Mouse (Mus musculus) heart, embryonic 14.5 days (tissue): Measurements from ENCODE around the gene Picalm. TPM values are rescaled to one million over a fixed set of nuclear protein-coding genes. Genes with fewer than 3 reads are reported as not detected.

Experiments used
- ATAC-seq: fragments of 200-750 bp; cut with Nextera tagmentation; 2 replicates; pipeline ENCODE4 v1.8.0; 2017; ENCODE audit warnings: low read depth, moderate TSS enrichment; ENCODE audit not compliant: insufficient number of reproducible peaks, insufficient read depth, low FRiP score
- H3K27ac ChIP-seq, 2 experiments: fragments of 200-500 bp in 1 of 2; fragments of 300-500 bp in 1 of 2; sonication (generic) in 1 of 2; replicated peaks in 1 of 2; 2 replicates each; pipeline ENCODE4 v1.5.1; 2012 to 2014; ENCODE audit warnings: low read depth in 2 of 2, low read length in 2 of 2, control low read depth in 1 of 2, mild to moderate bottlenecking in 1 of 2, mixed read lengths in 1 of 2; ENCODE audit not compliant: control insufficient read depth in 1 of 2, insufficient read depth in 1 of 2
- H3K27me3 ChIP-seq: fragments of 300-500 bp; sonication (generic); 2 replicates; pipeline ENCODE4 v1.6.1; 2014; ENCODE audit warnings: mild to moderate bottlenecking, low read length, control low read depth; ENCODE audit not compliant: control insufficient read depth, insufficient read depth
- H3K36me3 ChIP-seq: fragments of 300-500 bp; sonication (generic); 2 replicates; pipeline ENCODE4 v1.6.1; 2014; ENCODE audit warnings: mild to moderate bottlenecking, control low read depth, low read length, mixed read lengths; ENCODE audit not compliant: control insufficient read depth, insufficient read depth
- H3K4me1 ChIP-seq, 2 experiments: fragments of 200-500 bp in 1 of 2; fragments of 300-500 bp in 1 of 2; sonication (generic) in 1 of 2; 2 replicates each; pipeline ENCODE4 v1.6.1; 2012 to 2014; ENCODE audit warnings: low read length in 2 of 2, control low read depth in 1 of 2, mixed read lengths in 1 of 2; ENCODE audit not compliant: control insufficient read depth in 2 of 2, insufficient read depth in 2 of 2
- H3K4me2 ChIP-seq: fragments of 300-500 bp; sonication (generic); 2 replicates; pipeline ENCODE4 v1.6.1; 2014; ENCODE audit warnings: mild to moderate bottlenecking, low read length
- H3K4me3 ChIP-seq, 2 experiments: fragments of 200-500 bp in 1 of 2; fragments of 300-500 bp in 1 of 2; sonication (generic) in 1 of 2; 2 replicates each; pipeline ENCODE4 v1.5.1; 2012 to 2014; ENCODE audit warnings: low read length in 2 of 2, mild to moderate bottlenecking in 2 of 2, control low read depth in 1 of 2, low read depth in 1 of 2, moderate library complexity in 1 of 2; ENCODE audit not compliant: control insufficient read depth in 1 of 2, insufficient read depth in 1 of 2
- H3K9ac ChIP-seq: fragments of 300-500 bp; sonication (generic); 2 replicates; pipeline ENCODE4 v1.6.1; 2014; ENCODE audit warnings: mild to moderate bottlenecking, low read length
- H3K9me3 ChIP-seq: fragments of 300-500 bp; sonication (generic); 2 replicates; pipeline ENCODE4 v1.6.1; 2016; ENCODE audit warnings: low read length, control low read depth; ENCODE audit not compliant: control insufficient read depth
- WGBS: fragments of 180-500 bp; shearing (Covaris S2); extraction: QIAGEN DNeasy Blood & Tissue Kit; methylation state at CpG from one replicate; pipeline ENCODE4 v1.1.7; 2014; 5-methylcytosine and 5-hydroxymethylcytosine counted together
- polyA plus RNA-seq: library from polyadenylated mRNA; unstranded; fragments of >200 nt; fragmentation: Nextera tagmentation; extraction: Ambion mirVana; gene quantifications from 2 replicates; pipeline ENCODE4 v1.2.1, GENCODE M21; 2014

Gene Picalm
- polyA plus RNA-seq, 1 experiment from 2014 or later, result 44.4 TPM

DNA sequence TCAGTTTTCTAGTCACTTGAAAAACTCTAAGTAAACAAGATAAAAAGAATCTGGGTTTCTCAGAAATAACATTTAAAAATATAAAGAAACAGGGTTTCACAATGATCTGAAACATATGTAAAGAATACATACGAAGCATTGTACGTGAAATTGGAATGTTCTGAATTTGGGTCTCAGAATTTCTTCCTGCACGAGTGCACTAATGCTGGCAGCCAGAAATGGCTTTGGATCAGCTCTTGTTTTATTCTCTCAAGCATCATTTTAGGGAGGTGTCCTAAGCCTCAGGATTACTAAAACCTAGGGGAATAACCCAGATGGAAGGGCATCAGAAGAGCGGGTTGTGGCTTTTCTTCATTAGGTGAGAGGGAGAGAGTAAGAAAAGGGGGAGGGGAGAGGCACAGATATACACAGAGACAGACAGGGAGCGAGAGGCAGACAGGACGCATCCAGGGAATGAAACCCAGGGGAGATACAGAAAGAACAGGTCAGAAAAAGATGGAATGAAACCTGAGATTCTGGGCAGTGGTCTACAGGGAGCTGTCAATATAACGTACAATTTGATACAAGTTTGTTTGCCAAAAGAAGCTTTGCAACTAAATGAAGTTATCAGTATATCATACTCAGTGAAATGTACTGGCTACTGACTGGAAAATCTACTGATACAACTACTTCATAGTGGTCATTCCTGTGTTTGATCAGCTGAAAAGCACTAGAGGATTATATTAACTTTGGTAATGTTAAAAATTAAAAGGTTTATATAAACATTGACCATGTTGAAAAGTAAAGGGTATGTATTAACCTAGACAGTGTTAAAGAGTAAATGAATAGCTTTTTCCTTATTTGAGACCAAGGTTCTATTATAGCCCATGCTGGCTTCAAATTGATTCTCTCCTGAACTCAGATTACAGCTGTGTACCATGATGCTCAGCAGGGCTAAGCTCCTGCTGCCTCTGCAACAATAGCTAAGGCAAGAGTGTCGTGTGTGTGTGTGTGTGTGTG is 37.3 kb upstream of the Picalm start:
- H3K4me1 ChIP-seq, result no peaks in the 10 kb centered on the region
- no peaks in the 10 kb centered on the region for H3K9me3 ChIP-seq
- no peaks in the 10 kb centered on the region for H3K36me3 ChIP-seq
- H3K27me3 ChIP-seq, result no peaks in the 10 kb centered on the region
- no peak overlapping the region for H3K4me3 ChIP-seq
- 86% methylated on average over 8 of the region's 8 CpGs for WGBS
- ATAC-seq, result no peak
- H3K27ac ChIP-seq, result no peak overlapping the region
- no peak overlapping the region for H3K4me2 ChIP-seq
- no peak overlapping the region for H3K9ac ChIP-seq

DNA sequence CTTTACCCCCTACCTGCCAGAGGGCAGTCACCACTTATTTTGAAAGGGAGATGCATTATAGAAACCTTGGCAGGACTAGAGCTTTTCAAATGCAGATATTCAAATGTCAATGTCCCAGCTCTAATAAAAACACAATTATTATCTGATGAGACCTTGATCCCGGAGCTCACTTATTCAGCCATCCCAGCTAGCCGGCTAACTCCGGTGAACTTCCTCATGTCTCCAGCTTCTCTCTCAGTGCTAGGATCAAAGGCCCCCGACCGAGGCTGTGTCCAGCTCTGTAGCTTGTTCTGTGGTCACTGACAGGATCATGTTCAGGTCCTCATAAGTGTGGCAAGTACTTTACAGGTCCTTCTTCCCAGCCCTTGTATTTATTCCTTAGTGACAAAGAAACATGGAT is 34.9 kb upstream of the Picalm start:
- H3K4me1 ChIP-seq, result peaks cover 0 to 6% of the 10 kb centered on the region in 2 experiments; a peak in 1 of 4 replicates
- no peak overlapping the region for H3K4me2 ChIP-seq
- ATAC-seq, result no peak
- H3K9me3 ChIP-seq, result no peaks in the 10 kb centered on the region
- WGBS, result 89% methylated on average over 5 of the region's 5 CpGs
- no peaks in the 10 kb centered on the region for H3K27me3 ChIP-seq
- H3K9ac ChIP-seq, result no peak overlapping the region
- H3K27ac ChIP-seq, result no peak overlapping the region
- H3K36me3 ChIP-seq, result no peaks in the 10 kb centered on the region
- H3K4me3 ChIP-seq, result no peak overlapping the region

DNA sequence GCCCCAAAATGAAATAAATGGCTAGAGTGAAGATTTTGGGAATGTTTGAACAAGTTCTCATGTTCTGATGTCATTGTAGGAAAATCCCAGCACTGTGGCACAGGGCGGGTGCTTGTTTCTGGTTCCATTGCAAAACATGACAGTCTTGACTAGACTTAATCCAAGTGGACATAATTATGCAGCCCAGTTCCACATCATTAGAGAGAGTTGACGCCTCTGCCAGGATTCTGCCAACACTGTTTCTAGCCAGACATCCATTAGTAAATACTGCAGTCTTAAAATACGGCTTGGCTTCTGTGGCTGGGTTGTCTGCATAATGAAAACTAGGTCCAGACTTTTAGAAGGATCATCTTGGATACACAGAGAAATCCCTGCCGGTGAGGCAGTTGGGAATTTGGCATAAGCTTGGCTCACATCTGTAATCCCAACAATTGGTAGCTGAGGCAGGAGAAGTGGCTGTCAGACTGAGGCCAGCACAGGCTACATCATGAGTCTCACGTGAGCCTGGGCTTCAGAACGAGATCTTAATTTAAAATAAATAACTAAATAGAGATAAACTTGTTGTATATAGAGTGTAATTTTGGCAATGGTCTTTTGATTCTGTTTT is 34.1 kb upstream of the Picalm start:
- H3K9ac ChIP-seq, result no peak overlapping the region
- no peaks in the 10 kb centered on the region for H3K27me3 ChIP-seq
- H3K4me2 ChIP-seq, result no peak overlapping the region
- 80% methylated on average over 6 of the region's 6 CpGs for WGBS
- ATAC-seq, result no peak
- H3K4me3 ChIP-seq, result no peak overlapping the region
- H3K36me3 ChIP-seq, result no peaks in the 10 kb centered on the region
- H3K4me1 ChIP-seq, result peaks cover 0 to 6% of the 10 kb centered on the region in 2 experiments; a peak in 1 of 4 replicates
- no peak overlapping the region for H3K27ac ChIP-seq
- H3K9me3 ChIP-seq, result no peaks in the 10 kb centered on the region

- 55% methylated on average over 2 of the region's 2 CpGs for WGBS
- Histone ChIP-seq H3K9ac (no peak overlapping the region), H3K4me2 (no peak overlapping the region), H3K27me3 (no peaks in the 10 kb centered on the region), H3K27ac (no peak overlapping the region), H3K9me3 (no peaks in the 10 kb centered on the region), H3K36me3 (no peaks in the 10 kb centered on the region), H3K4me1 (peaks cover 0 to 6% of the 10 kb centered on the region in 2 experiments; a peak in 2 of 4 replicates), H3K4me3 (no peak overlapping the region)
- ATAC-seq, result no peak
Observed at GRCm38 (mm10) chr7:90096609-90097008, 33.4 kb upstream of the Picalm start.

DNA sequence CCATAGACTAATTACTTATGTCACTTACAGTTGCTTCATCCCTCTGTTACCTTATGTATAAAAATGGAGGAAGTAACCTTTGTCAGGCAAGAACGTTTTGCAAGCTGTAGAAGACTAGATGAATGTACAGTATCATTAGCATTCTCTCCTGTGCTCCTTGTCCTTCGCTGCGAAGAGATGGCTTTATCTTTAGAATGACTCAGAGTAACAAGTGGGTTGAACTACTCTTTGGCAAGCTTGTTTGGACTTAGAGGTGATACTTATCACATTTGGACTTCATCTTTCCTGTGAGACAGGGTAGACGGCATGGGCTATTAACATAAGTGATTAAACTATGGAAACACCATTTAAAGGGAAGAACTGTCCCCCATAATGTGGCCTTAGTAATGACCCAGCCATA is 31.8 kb upstream of the Picalm start:
- no peak for ATAC-seq
- Histone ChIP-seq H3K36me3 (no peaks in the 10 kb centered on the region), H3K4me3 (no peak overlapping the region), H3K9me3 (no peaks in the 10 kb centered on the region), H3K27me3 (no peaks in the 10 kb centered on the region), H3K4me2 (no peak overlapping the region), H3K9ac (no peak overlapping the region), H3K27ac (no peak overlapping the region), H3K4me1 (peaks cover 0 to 6% of the 10 kb centered on the region in 2 experiments; a peak in 2 of 4 replicates)
- 58% methylated on average over 4 of the region's 4 CpGs for WGBS

- Histone ChIP-seq H3K4me1 (peaks cover 0 to 6% of the 10 kb centered on the region in 2 experiments; a peak in 2 of 4 replicates), H3K27me3 (no peaks in the 10 kb centered on the region), H3K9me3 (no peaks in the 10 kb centered on the region), H3K9ac (no peak overlapping the region), H3K4me3 (0 out of 4 replicates have a peak overlapping the region, but pooled peaks of 1 of the 2 experiments have one; percentile 16), H3K36me3 (no peaks in the 10 kb centered on the region), H3K27ac (no peak overlapping the region), H3K4me2 (peak overlapping the region; percentile 22)
- ATAC-seq, result no peak
- WGBS, result 47% methylated on average over 10 of the region's 10 CpGs
Observed at GRCm38 (mm10) chr7:90099248-90099647, 30.8 kb upstream of the Picalm start.

GRCm38 (mm10) chr7:90100614-90101160 is 29.3 kb upstream of the Picalm start:
- no peaks in the 10 kb centered on the region for H3K36me3 ChIP-seq
- H3K27ac ChIP-seq, result no peak overlapping the region
- 80% methylated on average over 3 of the region's 3 CpGs for WGBS
- H3K9ac ChIP-seq, result no peak overlapping the region
- no peak for ATAC-seq
- no peaks in the 10 kb centered on the region for H3K9me3 ChIP-seq
- H3K4me2 ChIP-seq, result no peak overlapping the region
- H3K27me3 ChIP-seq, result no peaks in the 10 kb centered on the region
- H3K4me1 ChIP-seq, result peaks cover 0 to 6% of the 10 kb centered on the region in 2 experiments; a peak in 2 of 4 replicates
- no peak overlapping the region for H3K4me3 ChIP-seq
